Mouse (Mus musculus) CH12.LX (cell line): ENCODE results near the gene Il17rc. TPM values are rescaled to one million over a fixed set of nuclear protein-coding genes. Genes with fewer than 3 reads are reported as not detected.

Experiments
- DNase-seq: peaks from one replicate; pipeline ENCODE4 v3.0.0-alpha.2; 2013; ENCODE audit errors: extremely low read depth
- H3K27ac ChIP-seq: 2 replicates; pipeline ENCODE4 v1.5.1; 2012; ENCODE audit warnings: low read depth, mild to moderate bottlenecking, control low read depth, moderate library complexity; ENCODE audit not compliant: insufficient read depth
- H3K27me3 ChIP-seq: replicated peaks from 2 replicates; pipeline ENCODE3; 2012; ENCODE audit warnings: inconsistent platforms
- H3K36me3 ChIP-seq, 2 experiments: replicated peaks in 1 of 2; 2 replicates each; pipeline versions ENCODE3 to v1.6.1; 2012; ENCODE audit warnings: inconsistent platforms in 1 of 2, low read length in 1 of 2, mild to moderate bottlenecking in 1 of 2, mixed read lengths in 1 of 2, moderate library complexity in 1 of 2; ENCODE audit not compliant: control insufficient read depth in 1 of 2, insufficient read depth in 1 of 2
- H3K4me1 ChIP-seq, 2 experiments: 2 replicates each; pipeline ENCODE4 v1.6.1; 2012; ENCODE audit warnings: inconsistent platforms in 1 of 2, moderate library complexity in 1 of 2; ENCODE audit not compliant: insufficient read depth in 2 of 2, control insufficient read depth in 1 of 2
- H3K4me2 ChIP-seq: 2 replicates; pipeline ENCODE4 v1.6.1; 2012; ENCODE audit warnings: low read depth, mild to moderate bottlenecking, control low read depth; ENCODE audit not compliant: poor library complexity, insufficient read depth, severe bottlenecking
- H3K4me3 ChIP-seq, 3 experiments: fragments of 150-350 bp in 1 of 3; sonication (generic) in 1 of 3; replicated peaks in 1 of 3; 2 replicates each; pipeline versions ENCODE3 to v1.5.1; 2011 to 2012; ENCODE audit warnings: low read depth in 2 of 3, low read length in 2 of 3, mild to moderate bottlenecking in 2 of 3, moderate library complexity in 2 of 3, control low read depth in 1 of 3, improper control_type of control experiment in 1 of 3, inconsistent platforms in 1 of 3, mixed read lengths in 1 of 3; ENCODE audit not compliant: poor library complexity in 1 of 3
- H3K79me2 ChIP-seq: replicated peaks from 2 replicates; pipeline ENCODE4 v1.6.1; 2012; ENCODE audit warnings: mild to moderate bottlenecking, moderate library complexity; ENCODE audit not compliant: control insufficient read depth, poor library complexity, insufficient read depth, severe bottlenecking; ENCODE audit errors: extremely low read depth
- H3K9ac ChIP-seq: 2 replicates; pipeline ENCODE4 v1.6.1; 2012; ENCODE audit warnings: low read depth, mild to moderate bottlenecking, control low read depth, moderate library complexity; ENCODE audit not compliant: insufficient read depth
- H3K9me3 ChIP-seq: replicated peaks from 2 replicates; pipeline ENCODE3; 2012; ENCODE audit warnings: low read length, inconsistent platforms, mixed read lengths
- BHLHE40 ChIP-seq: IDR thresholded peaks from 2 replicates; pipeline ENCODE4 v1.6.1; 2011; ENCODE audit warnings: mild to moderate bottlenecking, low read depth, low read length, improper control_type of control experiment
- CHD2 ChIP-seq: IDR thresholded peaks from 2 replicates; pipeline ENCODE4 v1.6.1; 2011; ENCODE audit warnings: low read length, improper control_type of control experiment
- E2F4 ChIP-seq: IDR thresholded peaks from 2 replicates; pipeline ENCODE4 v1.6.1; 2011; ENCODE audit warnings: low read depth, low read length, improper control_type of control experiment; ENCODE audit not compliant: insufficient replicate concordance
- ELF1 ChIP-seq: IDR thresholded peaks from 2 replicates; pipeline ENCODE4 v1.6.1; 2014; ENCODE audit warnings: low read depth, mild to moderate bottlenecking, inconsistent platforms, low read length, improper control_type of control experiment
- EP300 ChIP-seq: IDR thresholded peaks from 2 replicates; pipeline ENCODE4 v1.6.1; 2011; ENCODE audit warnings: low read length, improper control_type of control experiment
- JUN ChIP-seq: IDR thresholded peaks from 2 replicates; pipeline ENCODE4 v1.6.1; 2011; ENCODE audit warnings: low read depth, mild to moderate bottlenecking, low read length, improper control_type of control experiment, moderate library complexity; ENCODE audit not compliant: insufficient read depth
- JUND ChIP-seq: conservative IDR thresholded peaks from 2 replicates; pipeline ENCODE4 v1.6.1; 2011; ENCODE audit warnings: low read depth, low read length, improper control_type of control experiment
- KAT2A ChIP-seq: IDR thresholded peaks from 2 replicates; pipeline ENCODE4 v1.6.1; 2012; ENCODE audit warnings: low read length, improper control_type of control experiment, inconsistent platforms; ENCODE audit not compliant: insufficient replicate concordance
- MAFK ChIP-seq: IDR thresholded peaks from 2 replicates; pipeline ENCODE4 v1.6.1; 2011; ENCODE audit warnings: low read length, improper control_type of control experiment; ENCODE audit not compliant: insufficient replicate concordance
- MAZ ChIP-seq: IDR thresholded peaks from 2 replicates; pipeline ENCODE4 v1.6.1; 2012; ENCODE audit warnings: low read depth, mild to moderate bottlenecking, inconsistent platforms, low read length, improper control_type of control experiment, moderate library complexity
- MXI1 ChIP-seq: IDR thresholded peaks from 2 replicates; pipeline ENCODE4 v1.6.1; 2011; ENCODE audit warnings: mild to moderate bottlenecking, low read depth, low read length, improper control_type of control experiment
- MYC ChIP-seq: IDR thresholded peaks from 2 replicates; pipeline ENCODE4 v1.6.1; 2011; ENCODE audit warnings: low read depth, mild to moderate bottlenecking, improper control_type of control experiment, low read length
- NELFE ChIP-seq: IDR thresholded peaks from 2 replicates; pipeline ENCODE4 v1.6.1; 2011; ENCODE audit warnings: low read depth, low read length, improper control_type of control experiment
- NRF1 ChIP-seq: IDR thresholded peaks from 2 replicates; pipeline ENCODE4 v1.6.1; 2014; ENCODE audit warnings: low read depth, mild to moderate bottlenecking, inconsistent platforms, low read length, improper control_type of control experiment, moderate library complexity
- PAX5 ChIP-seq: IDR thresholded peaks from 2 replicates; pipeline ENCODE4 v1.6.1; 2012; ENCODE audit warnings: low read length, inconsistent platforms, mixed read lengths
- POLR2A ChIP-seq: IDR thresholded peaks from 2 replicates; pipeline ENCODE4 v1.6.1; 2011; ENCODE audit warnings: low read depth, mild to moderate bottlenecking, improper control_type of control experiment, low read length
- RAD21 ChIP-seq: IDR thresholded peaks from 2 replicates; pipeline ENCODE4 v1.6.1; 2011; ENCODE audit warnings: low read depth, mild to moderate bottlenecking, low read length, improper control_type of control experiment, moderate library complexity
- SIN3A ChIP-seq: IDR thresholded peaks from 2 replicates; pipeline ENCODE4 v1.6.1; 2012; ENCODE audit warnings: low read length, improper control_type of control experiment, inconsistent platforms
- SMC3 ChIP-seq: IDR thresholded peaks from 2 replicates; pipeline ENCODE4 v1.6.1; 2011; ENCODE audit warnings: low read depth, low read length, improper control_type of control experiment
- TBP ChIP-seq: conservative IDR thresholded peaks from 2 replicates; pipeline ENCODE4 v1.6.1; 2011; ENCODE audit warnings: low read depth, low read length, improper control_type of control experiment
- TCF12 ChIP-seq: IDR thresholded peaks from 2 replicates; pipeline ENCODE4 v1.6.1; 2014; ENCODE audit warnings: low read depth, mild to moderate bottlenecking, inconsistent platforms, low read length, improper control_type of control experiment
- UBTF ChIP-seq: IDR thresholded peaks from 2 replicates; pipeline ENCODE4 v1.6.1; 2012; ENCODE audit warnings: low read depth, mild to moderate bottlenecking, inconsistent platforms, low read length, improper control_type of control experiment, moderate library complexity
- USF2 ChIP-seq: conservative IDR thresholded peaks from 2 replicates; pipeline ENCODE4 v1.6.1; 2011; ENCODE audit warnings: low read depth, low read length, improper control_type of control experiment
- ZKSCAN1 ChIP-seq: IDR thresholded peaks from 2 replicates; pipeline ENCODE4 v1.6.1; 2012; ENCODE audit warnings: low read depth, inconsistent platforms, low read length, improper control_type of control experiment, borderline replicate concordance
- ZMIZ1 ChIP-seq: IDR thresholded peaks from 2 replicates; pipeline ENCODE4 v1.6.1; 2012; ENCODE audit warnings: low read depth, mild to moderate bottlenecking, inconsistent platforms, low read length, improper control_type of control experiment
- ZNF384 ChIP-seq: IDR thresholded peaks from 2 replicates; pipeline ENCODE4 v1.6.1; 2012; ENCODE audit warnings: low read depth, low read length, improper control_type of control experiment, inconsistent platforms
- dilution Hi-C: fragments of 300-500 bp; cut with MboI; formaldehyde crosslinking; loops from 2 replicates; pipeline ENCODE4 v1.14.3; 2020; ENCODE audit warnings: low sequenced_read_pairs; ENCODE audit not compliant: extremely low pct_unique_long_range_greater_than_20kb, extremely low pct_ligation_motif_present
- in situ Hi-C: fragments of 300-500 bp; cut with MboI; formaldehyde crosslinking; loops from 3 replicates; pipeline ENCODE4 v1.14.3; 2019; ENCODE audit warnings: low sequenced_read_pairs, low pct_ligation_motif_present, low pct_unique_long_range_greater_than_20kb, mixed read lengths
- polyA plus RNA-seq: library from polyadenylated mRNA; unstranded; fragments of >175 nt; gene quantifications from 2 replicates; pipeline ENCODE4 v1.2.1, GENCODE M21; 2012; ENCODE audit warnings: low read depth; ENCODE audit not compliant: insufficient read length
- total RNA-seq, 2 experiments: library from RNA; depleted of rRNA; stranded (reverse); fragments of 300-350 nt in 1 of 2; fragments of >200 nt in 1 of 2; gene quantifications; 2 replicates each; pipeline ENCODE4 v1.2.3; 2012 to 2014

Gene Il17rc
- total and polyA plus RNA-seq, 3 experiments: not detected

DNA sequence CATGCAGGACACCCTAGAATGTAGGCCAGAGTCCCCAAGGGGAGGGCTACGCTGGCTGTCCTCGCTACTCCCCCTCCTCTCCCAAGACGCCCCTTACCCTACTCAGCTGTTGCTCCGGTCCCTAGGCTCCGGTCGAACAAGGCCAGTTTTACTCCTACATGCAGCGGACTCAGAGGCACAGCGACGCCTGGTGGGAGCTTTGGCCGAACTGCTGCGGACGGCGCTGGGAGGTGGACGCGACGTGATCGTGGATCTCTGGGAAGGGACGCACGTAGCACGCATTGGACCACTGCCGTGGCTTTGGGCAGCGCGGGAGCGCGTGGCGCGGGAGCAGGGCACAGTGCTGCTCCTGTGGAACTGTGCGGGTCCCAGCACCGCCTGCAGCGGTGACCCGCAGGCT, 1.8 kb upstream of the Il17rc start:
- dilution Hi-C loops: no loop called here
- Histone ChIP-seq H3K27ac (no peak overlapping the region), H3K79me2 (no peaks in the 10 kb centered on the region), H3K27me3 (peaks cover 40% of the 10 kb centered on the region), H3K4me2 (no peak overlapping the region), H3K4me3 (no peak overlapping the region), H3K9me3 (no peaks in the 10 kb centered on the region), H3K9ac (no peak overlapping the region), H3K36me3 (no peaks in the 10 kb centered on the region), H3K4me1 (peaks cover 13 to 19% of the 10 kb centered on the region in 2 experiments; a peak in 3 of 4 replicates)
- no peak for TF ChIP-seq JUN
- no peak for DNase-seq
- in situ Hi-C loops: no loop called here

- dilution Hi-C loops: no loop called here
- H3K27ac ChIP-seq: no peak overlapping the region
- H3K9ac ChIP-seq: no peak overlapping the region
- H3K4me1 ChIP-seq: peaks cover 4 to 11% of the 10 kb centered on the region in 2 experiments; a peak in 3 of 4 replicates
- no peaks in the 10 kb centered on the region for H3K36me3 ChIP-seq
- H3K79me2 ChIP-seq: no peaks in the 10 kb centered on the region
- H3K4me3 ChIP-seq: no peak overlapping the region
- no peak for DNase-seq
- in situ Hi-C loops: no loop called here
- no peaks in the 10 kb centered on the region for H3K9me3 ChIP-seq
- peaks cover 52% of the 10 kb centered on the region for H3K27me3 ChIP-seq
- no peak for TF ChIP-seq JUN
- TF ChIP-seq MAFK: no peak
- no peak for TF ChIP-seq USF2
- TF ChIP-seq NRF1: no peak
- TF ChIP-seq E2F4: no peak
- TF ChIP-seq SIN3A: no peak
- TF ChIP-seq TBP: no peak
- TF ChIP-seq MXI1: no peak
- TF ChIP-seq ZKSCAN1: no peak
- no peak for TF ChIP-seq BHLHE40
- no peak for TF ChIP-seq PAX5
- TF ChIP-seq ZMIZ1: no peak
- no peak for TF ChIP-seq EP300
- no peak for TF ChIP-seq KAT2A
- no peak overlapping the region for H3K4me2 ChIP-seq
Measured at GRCm38 (mm10) chr6:113472061-113472460, 834 bp downstream of the Il17rc start.

DNA sequence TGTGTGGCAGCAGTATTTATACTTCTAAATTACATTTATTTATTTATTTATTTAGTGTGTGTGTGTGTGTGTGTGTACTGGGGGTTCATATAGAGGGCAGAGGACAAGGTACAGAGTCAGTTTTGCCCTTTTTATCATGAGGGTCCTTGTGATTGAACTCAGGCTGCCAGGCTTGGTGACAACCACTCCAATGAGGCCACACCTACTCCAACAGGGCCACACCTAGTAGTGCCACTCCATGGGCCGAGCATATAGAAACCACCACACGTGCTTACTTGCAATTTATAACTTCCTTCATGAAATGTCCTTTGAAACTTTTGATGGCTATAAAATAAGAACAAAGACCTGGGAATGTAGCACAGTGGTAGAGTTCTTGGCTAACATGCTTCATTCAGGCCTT, 2.0 kb downstream of the Il17rc start:
- Histone ChIP-seq H3K9me3 (no peaks in the 10 kb centered on the region), H3K79me2 (no peaks in the 10 kb centered on the region), H3K4me3 (no peak overlapping the region), H3K4me1 (peaks cover 4 to 8% of the 10 kb centered on the region in 2 experiments; a peak in 3 of 4 replicates), H3K36me3 (no peaks in the 10 kb centered on the region), H3K27ac (no peak overlapping the region), H3K4me2 (no peak overlapping the region), H3K27me3 (peaks cover 57% of the 10 kb centered on the region), H3K9ac (no peak overlapping the region)
- dilution Hi-C loops: no loop called here
- in situ Hi-C loops: no loop called here
- DNase-seq: no peak
- TF ChIP-seq POLR2A (no peak), MXI1 (no peak), TCF12 (no peak), EP300 (no peak), ELF1 (no peak), NELFE (no peak), NRF1 (no peak), PAX5 (no peak), ZNF384 (no peak), MYC (no peak), UBTF (no peak), CHD2 (no peak), SMC3 (no peak), ZMIZ1 (no peak), JUND (no peak), MAZ (no peak), TBP (no peak), RAD21 (no peak)
